Mouse (Mus musculus) bone marrow, adult 2 months (tissue): Measurements from ENCODE around the gene Kcnh5.

Source experiments
- CTCF ChIP-seq: fragments of 200-500 bp; IDR thresholded peaks from 2 replicates; pipeline ENCODE4 v1.5.1; 2011; ENCODE audit warnings: low read length, control low read depth; ENCODE audit not compliant: control insufficient read depth, insufficient read depth
- POLR2A ChIP-seq: fragments of 200-500 bp; IDR thresholded peaks from 2 replicates; pipeline ENCODE4 v1.6.1; 2011; ENCODE audit warnings: low read depth, mild to moderate bottlenecking, control low read depth, low read length, borderline replicate concordance; ENCODE audit not compliant: control insufficient read depth

GRCm38 (mm10) chr12:74850323-74850722 lies 326.8 kb downstream of the Kcnh5 start:
- TF ChIP-seq POLR2A (no peak), CTCF (no peak)
